Mouse (Mus musculus): ENCODE measurements around the gene Slc24a4. TPM values are rescaled to one million over a fixed set of nuclear protein-coding genes. Genes with fewer than 3 reads are reported as not detected.
"Not testable (repeated sequence)": the region's sequence is repeated elsewhere in the genome, so short reads cannot be mapped to it uniquely, and the experiment has no call there.

Gene Slc24a4
- total RNA-seq, 2 experiments from 2014 or later, result 0.65 to 0.88 TPM

- DNase-seq (ENCODE audit: low spot score in 2 of 2), result no peak
Measured at GRCm38 (mm10) chr12:102164632-102165031, 36.1 kb downstream of the Slc24a4 start.

GRCm38 (mm10) chr12:102166691-102167261, 38.2 kb downstream of the Slc24a4 start:
- DNase-seq (ENCODE audit: low spot score in 2 of 2), result no peak

- DNase-seq (ENCODE audit: low spot score in 2 of 2), result no peak
Measured at GRCm38 (mm10) chr12:102167302-102167701, 38.8 kb downstream of the Slc24a4 start.

GRCm38 (mm10) chr12:102172746-102173145, 44.2 kb downstream of the Slc24a4 start:
- DNase-seq (ENCODE audit: low spot score in 2 of 2), result no peak

- DNase-seq (ENCODE audit: low spot score in 2 of 2), result no peak
Measured at GRCm38 (mm10) chr12:102173345-102173744, 44.8 kb downstream of the Slc24a4 start.

GRCm38 (mm10) chr12:102180371-102181074, 52.0 kb downstream of the Slc24a4 start:
- DNase-seq (ENCODE audit: low spot score in 2 of 2), result no peak

GRCm38 (mm10) chr12:102181799-102182357, 53.3 kb downstream of the Slc24a4 start:
- DNase-seq (ENCODE audit: low spot score in 2 of 2), result peak; percentile 37 to 58

- DNase-seq (ENCODE audit: low spot score in 2 of 2), result no peak
Measured at GRCm38 (mm10) chr12:102182621-102183020, 54.1 kb downstream of the Slc24a4 start.

- no peak for DNase-seq (ENCODE audit: low spot score in 2 of 2)
Measured at GRCm38 (mm10) chr12:102183201-102183600, 54.7 kb downstream of the Slc24a4 start.

- no peak for DNase-seq (ENCODE audit: low spot score in 2 of 2)
Measured at GRCm38 (mm10) chr12:102190820-102191219, 62.3 kb downstream of the Slc24a4 start.

- DNase-seq (ENCODE audit: low spot score in 2 of 2), result no peak
Measured at GRCm38 (mm10) chr12:102201516-102201915, 73.0 kb downstream of the Slc24a4 start.

- DNase-seq (ENCODE audit: low spot score in 2 of 2), result peak in 1 of 2 experiments; percentile 15
Measured at GRCm38 (mm10) chr12:102202901-102203300, 74.4 kb downstream of the Slc24a4 start.

- no peak for DNase-seq (ENCODE audit: low spot score in 2 of 2)
Measured at GRCm38 (mm10) chr12:102206471-102206870, 77.9 kb downstream of the Slc24a4 start.

GRCm38 (mm10) chr12:102207245-102207644, 78.7 kb downstream of the Slc24a4 start:
- DNase-seq (ENCODE audit: low spot score in 2 of 2), result no peak

GRCm38 (mm10) chr12:102210801-102211200, 82.3 kb downstream of the Slc24a4 start:
- no peak for DNase-seq (ENCODE audit: low spot score in 2 of 2)

- no peak for DNase-seq (ENCODE audit: low spot score in 2 of 2)
Measured at GRCm38 (mm10) chr12:102223404-102223803, 94.9 kb downstream of the Slc24a4 start.

GRCm38 (mm10) chr12:102224112-102224511, 95.6 kb downstream of the Slc24a4 start:
- not testable (repeated sequence) for DNase-seq (ENCODE audit: low spot score in 2 of 2)

GRCm38 (mm10) chr12:102225165-102225564, 96.6 kb downstream of the Slc24a4 start:
- DNase-seq (ENCODE audit: low spot score in 2 of 2), result no peak

GRCm38 (mm10) chr12:102235551-102235950, 107.0 kb downstream of the Slc24a4 start:
- no peak for DNase-seq (ENCODE audit: low spot score in 2 of 2)

GRCm38 (mm10) chr12:102236317-102236716, 107.8 kb downstream of the Slc24a4 start:
- DNase-seq (ENCODE audit: low spot score in 2 of 2), result peak in 1 of 2 experiments; percentile 22

GRCm38 (mm10) chr12:102242076-102242722, 113.7 kb downstream of the Slc24a4 start:
- DNase-seq (ENCODE audit: low spot score in 2 of 2), result no peak

GRCm38 (mm10) chr12:102243915-102244314, 115.4 kb downstream of the Slc24a4 start:
- DNase-seq (ENCODE audit: low spot score in 2 of 2), result no peak
